Mouse (Mus musculus) small intestine, adult 2 months (tissue): ENCODE measurements around the gene Smim11.

Source experiments
- CTCF ChIP-seq: fragments of 200-500 bp; IDR thresholded peaks from 2 replicates; pipeline ENCODE4 v1.5.1; 2012; ENCODE audit warnings: low read depth, mild to moderate bottlenecking, control low read depth, inconsistent platforms, low read length, moderate library complexity, mixed read lengths; ENCODE audit not compliant: insufficient replicate concordance, insufficient read length; ENCODE audit errors: extremely low read depth
- POLR2A ChIP-seq: fragments of 200-500 bp; IDR thresholded peaks from 2 replicates; pipeline ENCODE4 v1.6.1; 2012; ENCODE audit warnings: low read depth, mild to moderate bottlenecking, control low read depth, inconsistent platforms, low read length, moderate library complexity

- no peak for TF ChIP-seq CTCF
- TF ChIP-seq POLR2A: no peak
Observed at GRCm38 (mm10) chr16:92301989-92302388, 903 bp downstream of the Smim11 start.
